Mouse (Mus musculus): ENCODE measurements around the gene Gpr39. TPM values are rescaled to one million over a fixed set of nuclear protein-coding genes. Genes with fewer than 3 reads are reported as not detected.

Gene Gpr39
- polyA plus RNA-seq, 1 experiment: not detected

GRCm38 (mm10) chr1:125687701-125688420, 11.1 kb downstream of the Gpr39 start:
- Histone ChIP-seq H3K4me3 (ENCODE audit: insufficient read depth, low read length) (no peak overlapping the region), H3K4me1 (ENCODE audit: control insufficient read depth, insufficient read depth, low read length) (no peaks in the 10 kb centered on the region), H3K27ac (ENCODE audit: insufficient read depth, low read depth, low read length) (no peak overlapping the region)
- TF ChIP-seq CTCF (IDR thresholded peaks at IDR 0.05; ENCODE audit: low read depth, low read length) (no peak), POLR2A (IDR thresholded peaks at IDR 0.05; ENCODE audit: borderline replicate concordance, low read depth, low read length) (no peak)

DNA sequence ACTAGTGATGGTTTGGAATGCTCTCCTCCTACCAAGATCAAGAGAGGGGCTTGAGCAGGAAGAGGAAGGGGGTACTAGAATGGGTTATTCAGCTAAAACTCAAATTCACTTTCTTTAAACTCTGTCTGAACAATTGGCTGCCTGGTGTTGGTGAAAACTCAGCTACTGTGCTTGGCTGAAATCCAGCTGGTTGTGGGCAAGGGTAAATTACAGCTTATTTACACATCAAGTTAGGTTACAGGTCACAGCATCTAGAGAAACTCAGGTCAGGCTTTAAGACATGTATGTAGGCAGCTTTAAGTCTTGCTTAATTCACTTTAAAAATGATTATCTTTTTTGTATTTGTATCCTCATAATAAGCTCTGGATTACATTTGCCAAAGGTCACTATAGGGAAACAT, 16.7 kb downstream of the Gpr39 start:
- Histone ChIP-seq H3K27ac (ENCODE audit: insufficient read depth, low read depth, low read length) (no peak overlapping the region), H3K4me1 (ENCODE audit: control insufficient read depth, insufficient read depth, low read length) (no peaks in the 10 kb centered on the region), H3K4me3 (ENCODE audit: insufficient read depth, low read length) (no peak overlapping the region)
- TF ChIP-seq CTCF (IDR thresholded peaks at IDR 0.05; ENCODE audit: low read depth, low read length) (no peak), POLR2A (IDR thresholded peaks at IDR 0.05; ENCODE audit: borderline replicate concordance, low read depth, low read length) (no peak)

GRCm38 (mm10) chr1:125694338-125694737, 17.5 kb downstream of the Gpr39 start:
- no peak for TF ChIP-seq POLR2A (IDR thresholded peaks at IDR 0.05; ENCODE audit: borderline replicate concordance, low read depth, low read length)
- TF ChIP-seq CTCF (IDR thresholded peaks at IDR 0.05; ENCODE audit: low read depth, low read length): no peak
- Histone ChIP-seq H3K4me3 (ENCODE audit: insufficient read depth, low read length) (no peak overlapping the region), H3K27ac (ENCODE audit: insufficient read depth, low read depth, low read length) (no peak overlapping the region), H3K4me1 (ENCODE audit: control insufficient read depth, insufficient read depth, low read length) (no peaks in the 10 kb centered on the region)

DNA sequence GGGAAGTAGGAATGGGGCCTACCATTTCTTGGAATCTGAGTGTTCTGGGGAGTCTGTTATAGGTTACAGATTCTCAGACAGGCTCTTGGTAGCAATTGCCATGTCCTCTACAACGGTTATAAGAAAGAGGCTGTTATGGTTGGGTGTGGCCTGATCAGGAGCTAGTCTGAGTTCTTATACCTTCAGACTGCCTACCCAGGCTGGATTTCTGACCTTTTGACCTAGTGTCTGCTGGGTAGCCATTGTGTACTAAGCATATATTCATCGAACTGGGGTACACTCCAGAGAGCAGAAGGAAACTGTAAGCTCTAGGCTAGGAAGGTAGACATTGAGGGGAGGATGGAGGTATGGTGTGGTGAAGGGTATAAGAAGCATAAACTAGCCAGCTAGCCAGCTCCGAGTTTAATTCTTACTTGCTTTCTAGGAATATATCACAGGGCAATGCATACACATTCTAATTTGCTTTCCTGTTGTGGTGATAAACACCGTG, 24.4 kb downstream of the Gpr39 start:
- TF ChIP-seq CTCF (IDR thresholded peaks at IDR 0.05; ENCODE audit: low read depth, low read length): no peak
- no peak for TF ChIP-seq POLR2A (IDR thresholded peaks at IDR 0.05; ENCODE audit: borderline replicate concordance, low read depth, low read length)

GRCm38 (mm10) chr1:125701773-125702172, 25.0 kb downstream of the Gpr39 start:
- Histone ChIP-seq H3K4me3 (ENCODE audit: insufficient read depth, low read length) (no peak overlapping the region), H3K27ac (ENCODE audit: insufficient read depth, low read depth, low read length) (no peak overlapping the region), H3K4me1 (ENCODE audit: control insufficient read depth, insufficient read depth, low read length) (no peaks in the 10 kb centered on the region)
- TF ChIP-seq POLR2A (IDR thresholded peaks at IDR 0.05; ENCODE audit: borderline replicate concordance, low read depth, low read length) (no peak), CTCF (IDR thresholded peaks at IDR 0.05; ENCODE audit: low read depth, low read length) (no peak)

More for the DNA sequence above, 24.4 kb downstream of the Gpr39 start:
- no peak overlapping the region for H3K4me3 ChIP-seq (ENCODE audit: insufficient read depth, low read length)
- H3K27ac ChIP-seq (ENCODE audit: insufficient read depth, low read depth, low read length): no peak overlapping the region
- no peaks in the 10 kb centered on the region for H3K4me1 ChIP-seq (ENCODE audit: control insufficient read depth, insufficient read depth, low read length)

GRCm38 (mm10) chr1:125702326-125702725, 25.5 kb downstream of the Gpr39 start:
- no peak overlapping the region for H3K4me3 ChIP-seq (ENCODE audit: insufficient read depth, low read length)
- no peak overlapping the region for H3K27ac ChIP-seq (ENCODE audit: insufficient read depth, low read depth, low read length)
- H3K4me1 ChIP-seq (ENCODE audit: control insufficient read depth, insufficient read depth, low read length): no peaks in the 10 kb centered on the region
- TF ChIP-seq POLR2A (IDR thresholded peaks at IDR 0.05; ENCODE audit: borderline replicate concordance, low read depth, low read length): no peak
- no peak for TF ChIP-seq CTCF (IDR thresholded peaks at IDR 0.05; ENCODE audit: low read depth, low read length)

- no peak overlapping the region for H3K4me3 ChIP-seq (ENCODE audit: insufficient read depth, low read length)
- H3K4me1 ChIP-seq (ENCODE audit: control insufficient read depth, insufficient read depth, low read length): no peaks in the 10 kb centered on the region
- TF ChIP-seq CTCF (IDR thresholded peaks at IDR 0.05; ENCODE audit: low read depth, low read length): no peak
- no peak for TF ChIP-seq POLR2A (IDR thresholded peaks at IDR 0.05; ENCODE audit: borderline replicate concordance, low read depth, low read length)
- no peak overlapping the region for H3K27ac ChIP-seq (ENCODE audit: insufficient read depth, low read depth, low read length)
Observed at GRCm38 (mm10) chr1:125705412-125705811, 28.6 kb downstream of the Gpr39 start.

GRCm38 (mm10) chr1:125715286-125715685, 38.5 kb downstream of the Gpr39 start:
- no peak overlapping the region for H3K4me3 ChIP-seq (ENCODE audit: insufficient read depth, low read length)
- TF ChIP-seq POLR2A (IDR thresholded peaks at IDR 0.05; ENCODE audit: borderline replicate concordance, low read depth, low read length): no peak
- no peak for TF ChIP-seq CTCF (IDR thresholded peaks at IDR 0.05; ENCODE audit: low read depth, low read length)

DNA sequence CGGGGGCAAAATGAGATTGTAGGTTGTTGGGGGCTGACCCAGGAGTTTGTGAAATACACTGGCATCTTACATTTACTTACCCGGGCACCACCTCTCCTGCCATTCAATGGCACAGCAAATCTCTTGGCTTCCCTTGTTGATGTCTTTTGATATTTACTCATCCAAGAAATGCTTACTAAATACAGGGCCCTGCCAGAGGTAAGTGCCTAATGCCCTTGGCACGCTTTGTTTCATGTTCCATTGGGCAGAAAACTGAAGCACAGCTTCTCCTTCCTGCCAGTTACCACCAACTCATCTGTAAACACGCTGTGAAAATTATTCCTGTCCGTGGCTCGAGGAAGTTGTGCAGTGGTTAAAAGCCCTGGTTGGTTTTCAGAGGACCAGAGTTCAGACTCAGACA, 39.4 kb downstream of the Gpr39 start:
- Histone ChIP-seq H3K4me1 (ENCODE audit: control insufficient read depth, insufficient read depth, low read length) (no peaks in the 10 kb centered on the region), H3K27ac (ENCODE audit: insufficient read depth, low read depth, low read length) (no peak overlapping the region), H3K4me3 (ENCODE audit: insufficient read depth, low read length) (no peak overlapping the region)
- TF ChIP-seq POLR2A (IDR thresholded peaks at IDR 0.05; ENCODE audit: borderline replicate concordance, low read depth, low read length) (no peak), CTCF (IDR thresholded peaks at IDR 0.05; ENCODE audit: low read depth, low read length) (no peak)

More at GRCm38 (mm10) chr1:125715286-125715685, 38.5 kb downstream of the Gpr39 start:
- no peaks in the 10 kb centered on the region for H3K4me1 ChIP-seq (ENCODE audit: control insufficient read depth, insufficient read depth, low read length)
- H3K27ac ChIP-seq (ENCODE audit: insufficient read depth, low read depth, low read length): no peak overlapping the region

DNA sequence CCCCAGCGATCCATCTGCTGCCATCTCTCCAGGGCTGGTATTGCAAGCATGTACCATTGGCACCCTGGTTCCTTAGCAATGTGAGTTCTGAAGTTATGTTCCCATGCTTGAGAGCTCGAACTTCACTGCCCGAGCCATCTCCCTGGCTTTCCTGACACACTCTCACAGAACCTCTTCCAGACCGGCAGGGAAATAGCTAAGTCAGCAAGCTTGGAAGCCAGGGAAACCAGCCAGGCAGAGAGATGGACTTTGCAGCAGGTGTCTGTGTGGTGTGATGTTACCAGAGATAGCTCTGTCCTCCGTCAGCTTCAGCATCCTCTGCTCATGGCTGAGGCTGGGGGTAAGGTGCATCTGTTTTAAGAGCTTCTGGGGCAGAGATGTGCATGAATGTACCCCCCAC, 41.1 kb downstream of the Gpr39 start:
- no peak overlapping the region for H3K27ac ChIP-seq (ENCODE audit: insufficient read depth, low read depth, low read length)
- no peaks in the 10 kb centered on the region for H3K4me1 ChIP-seq (ENCODE audit: control insufficient read depth, insufficient read depth, low read length)
- TF ChIP-seq POLR2A (IDR thresholded peaks at IDR 0.05; ENCODE audit: borderline replicate concordance, low read depth, low read length) (no peak), CTCF (IDR thresholded peaks at IDR 0.05; ENCODE audit: low read depth, low read length) (no peak)
- H3K4me3 ChIP-seq (ENCODE audit: insufficient read depth, low read length): no peak overlapping the region

Measured in bone marrow macrophage, adult 2 months (primary cell).